Mouse (Mus musculus): ENCODE measurements around the gene Rab5if. TPM values are rescaled to one million over a fixed set of nuclear protein-coding genes. Genes with fewer than 3 reads are reported as not detected.

The Rab5if gene
- total RNA-seq (2023), result 47.5 TPM

GRCm38 (mm10) chr2:156862772-156863486 is at the start of gene Rab5if:
Rab5if (plus strand) TSS chr2:156863128.

GRCm38 (mm10) chr2:156839319-156840191 is 23.4 kb upstream of the Rab5if start, which contains the start of gene Tgif2:
Tgif2 (plus strand) TSS chr2:156840007.

GRCm38 (mm10) chr2:156857835-156858234 is 5.1 kb upstream of the Rab5if start, which contains the start of gene 4930518I15Rik:
4930518I15Rik (minus strand) TSS chr2:156857946.

GRCm38 (mm10) chr2:156887017-156887416 is 24.1 kb downstream of the Rab5if start, which contains the start of gene Sla2:
Sla2 (minus strand) TSS chr2:156887192.

Other genes starting within 250 kb of the Rab5if start
- gene Dlgap4, start 249.4 kb upstream of the Rab5if start, total RNA-seq (2023), result 74.0 TPM
- gene Myl9, start 87.7 kb upstream of the Rab5if start, total RNA-seq (2023), result 1.0 TPM
- 84.0 TPM for gene Tgif2, start 23.1 kb upstream of the Rab5if start, total RNA-seq (2023)
- gene 4930518I15Rik, start 5.2 kb upstream of the Rab5if start, total RNA-seq (2023), result 3.7 TPM
- 21.7 TPM for gene Sla2, start 24.1 kb downstream of the Rab5if start, total RNA-seq (2023)
- gene Ndrg3, start 128.9 kb downstream of the Rab5if start, total RNA-seq (2023), result 75.4 TPM
- 10.9 TPM for gene Dsn1, start 144.0 kb downstream of the Rab5if start, total RNA-seq (2023)
- 0.47 TPM for gene Soga1, start 216.1 kb downstream of the Rab5if start, total RNA-seq (2023)
- not detected for gene Tldc2, start 223.9 kb downstream of the Rab5if start, total RNA-seq (2023)